Mouse (Mus musculus): Measurements from ENCODE around the gene Eef1akmt3. TPM values are rescaled to one million over a fixed set of nuclear protein-coding genes. Genes with fewer than 3 reads are reported as not detected.
A peak's percentile ranks its signal among the peaks of the same experiment; 100 is the strongest.

Gene Eef1akmt3
- polyA plus RNA-seq, 1 experiment from 2014 or later: 0.14 TPM

DNA sequence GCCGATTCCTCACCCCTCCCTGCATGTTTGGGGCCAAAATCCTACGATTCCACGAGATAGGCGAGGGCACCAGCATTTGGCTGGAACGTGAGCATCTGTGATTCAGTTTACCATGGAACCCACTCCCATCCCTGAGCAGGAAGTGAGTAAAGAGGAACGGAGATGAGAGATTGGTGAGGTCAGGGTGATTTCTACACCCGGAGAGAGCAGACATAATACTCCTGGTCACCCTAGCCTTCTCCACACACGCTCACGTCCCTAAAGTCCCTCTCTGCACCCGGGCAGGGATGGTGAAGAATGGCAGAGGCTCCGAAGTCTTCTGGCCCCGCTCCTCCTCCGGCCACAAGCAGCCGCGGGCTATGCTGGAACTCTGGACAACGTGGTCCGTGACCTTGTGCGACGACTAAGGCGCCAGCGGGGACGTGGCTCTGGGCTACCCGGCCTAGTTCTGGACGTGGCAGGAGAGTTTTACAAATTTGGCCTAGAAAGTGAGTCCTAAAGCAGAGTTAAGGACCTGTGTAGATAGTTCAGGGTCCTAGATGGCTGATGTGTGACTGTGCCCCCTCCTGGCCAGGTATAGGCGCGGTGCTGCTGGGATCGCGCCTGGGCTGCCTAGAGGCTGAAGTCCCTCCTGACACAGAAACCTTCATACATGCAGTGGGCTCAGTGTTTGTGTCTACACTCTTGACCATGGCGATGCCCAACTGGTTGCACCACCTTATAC, 8.2 kb upstream of the Eef1akmt3 start:
- peak overlapping the region; percentile 15; the same call in 1 of the 2 replicates for H3K4me3 ChIP-seq
- no peaks in the 10 kb centered on the region for H3K9me3 ChIP-seq (replicated peaks)
- no peak overlapping the region for H3K27ac ChIP-seq (ENCODE audit: poor library complexity, severe bottlenecking)
- H3K27me3 ChIP-seq (replicated peaks): peaks cover 65% of the 10 kb centered on the region
- H3K4me2 ChIP-seq: peak overlapping the region; percentile 42
- WGBS: 2% methylated on average over 29 of the region's 29 CpGs
- ATAC-seq (ENCODE audit: insufficient number of reproducible peaks, low FRiP score): no peak
- peaks cover 22% of the 10 kb centered on the region for H3K4me1 ChIP-seq (replicated peaks)
- peaks cover 11% of the 10 kb centered on the region for H3K36me3 ChIP-seq
- no peak overlapping the region for H3K9ac ChIP-seq

DNA sequence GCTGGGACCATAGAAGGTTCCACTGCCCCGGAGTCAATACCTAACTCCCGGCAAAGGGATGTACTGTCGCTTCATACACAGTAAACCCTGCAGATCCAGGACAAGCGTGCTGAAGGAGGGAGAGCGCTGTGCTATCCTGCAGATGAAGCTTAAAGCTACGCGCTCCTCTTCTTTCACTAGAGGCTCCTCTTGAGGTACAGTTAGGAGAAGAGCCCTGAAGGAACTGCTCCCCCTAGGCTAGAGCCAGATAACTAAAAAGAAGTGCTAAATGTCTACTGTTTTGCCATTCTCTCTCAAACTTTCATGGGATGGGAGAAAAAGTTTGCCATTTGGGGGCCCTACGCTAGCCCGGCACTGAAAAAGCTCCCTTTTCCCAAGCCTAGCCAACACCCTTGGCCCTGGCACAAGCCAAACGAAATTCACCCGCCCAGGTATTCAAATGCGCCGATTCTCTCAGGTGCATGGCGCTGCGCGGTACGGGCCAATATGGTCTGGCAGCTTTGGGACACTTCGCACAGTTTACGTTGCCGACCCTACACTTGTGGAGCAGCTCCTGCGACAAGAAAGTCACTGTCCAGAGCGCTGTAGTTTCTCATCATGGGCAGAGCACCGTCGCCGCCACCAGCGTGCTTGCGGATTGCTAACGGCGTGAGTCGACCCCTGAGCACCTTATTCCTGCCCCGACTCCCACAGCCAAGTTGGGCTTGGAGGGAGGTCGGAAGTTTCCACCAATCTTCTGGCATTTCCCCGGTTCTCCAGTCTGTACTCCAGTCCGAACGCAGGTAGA, 7.5 kb upstream of the Eef1akmt3 start:
- no peak overlapping the region for H3K27ac ChIP-seq (ENCODE audit: poor library complexity, severe bottlenecking)
- peak overlapping the region; percentile 15; the same call in 1 of the 2 replicates for H3K4me3 ChIP-seq
- H3K4me2 ChIP-seq: peak overlapping the region; percentile 42
- no peaks in the 10 kb centered on the region for H3K9me3 ChIP-seq (replicated peaks)
- ATAC-seq (ENCODE audit: insufficient number of reproducible peaks, low FRiP score): no peak
- H3K4me1 ChIP-seq (replicated peaks): peaks cover 22% of the 10 kb centered on the region
- H3K9ac ChIP-seq: no peak overlapping the region
- H3K27me3 ChIP-seq (replicated peaks): peaks cover 65% of the 10 kb centered on the region
- H3K36me3 ChIP-seq: peaks cover 17% of the 10 kb centered on the region
- WGBS: 4% methylated on average over 35 of the region's 35 CpGs

DNA sequence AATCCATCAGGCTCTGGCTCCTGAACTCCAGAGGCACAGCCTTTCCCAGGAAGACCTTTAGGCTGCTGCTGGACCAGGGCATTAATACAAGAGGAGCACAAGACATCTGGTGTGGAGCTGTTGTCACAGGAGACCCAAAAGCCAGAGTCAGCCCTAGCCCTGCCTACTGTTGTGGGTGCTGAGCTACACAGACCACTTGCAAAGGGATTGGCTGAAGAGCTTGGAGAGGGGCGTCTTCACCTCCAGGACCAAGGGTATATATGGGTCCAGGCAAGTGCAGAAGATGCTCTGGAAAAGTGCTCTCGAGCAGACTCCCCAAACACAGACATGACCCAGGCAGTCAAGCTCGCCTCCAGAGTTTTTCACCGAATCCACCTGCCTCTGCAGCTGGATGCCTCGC, 6.6 kb upstream of the Eef1akmt3 start, which contains the start of gene Cyp27b1:
Cyp27b1 (plus strand) TSS at position 297 of the 400 bp plus-strand sequence.
- no peak within 1 kb of the TSS for H3K27ac ChIP-seq (ENCODE audit: poor library complexity, severe bottlenecking)
- peaks cover 60% of the 10 kb centered on the region for H3K27me3 ChIP-seq (replicated peaks)
- WGBS: 35% methylated on average over 5 of the region's 5 CpGs
- H3K9me3 ChIP-seq (replicated peaks): no peaks in the 10 kb centered on the region
- peaks cover 22% of the 10 kb centered on the region for H3K36me3 ChIP-seq
- no peak for ATAC-seq (ENCODE audit: insufficient number of reproducible peaks, low FRiP score)
- peaks cover 22% of the 10 kb centered on the region for H3K4me1 ChIP-seq (replicated peaks)
- H3K9ac ChIP-seq: no peak within 1 kb of the TSS
- H3K4me3 ChIP-seq: 0 out of 2 replicates have a peak within 1 kb of the TSS, but pooled peaks have one; percentile 15
- peak within 1 kb of the TSS; percentile 42 for H3K4me2 ChIP-seq

DNA sequence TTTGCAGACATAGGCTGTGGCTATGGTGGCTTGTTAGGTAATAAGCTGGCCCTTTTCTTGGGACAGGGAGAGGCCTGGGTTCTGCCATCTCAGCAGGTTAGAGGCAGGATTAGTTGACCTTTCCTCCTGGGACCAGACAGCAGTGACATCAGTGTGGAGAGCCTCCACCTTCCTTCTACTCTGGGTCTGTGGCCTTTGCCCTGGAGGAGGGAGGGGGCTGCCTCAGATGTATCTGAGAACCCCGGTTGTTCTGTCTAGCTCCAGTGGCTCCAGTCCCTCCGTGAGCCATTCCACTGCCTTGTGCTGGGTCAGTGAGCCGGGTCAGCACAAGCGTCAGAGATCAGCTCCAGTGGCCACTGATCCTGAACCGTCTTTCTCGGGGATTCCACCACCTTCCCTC, 1.9 kb upstream of the Eef1akmt3 start:
- H3K4me1 ChIP-seq (replicated peaks): peaks cover 5% of the 10 kb centered on the region
- ATAC-seq (ENCODE audit: insufficient number of reproducible peaks, low FRiP score): no peak
- no peak overlapping the region for H3K9ac ChIP-seq
- no peak overlapping the region for H3K4me3 ChIP-seq
- H3K4me2 ChIP-seq: no peak overlapping the region
- H3K9me3 ChIP-seq (replicated peaks): no peaks in the 10 kb centered on the region
- H3K27ac ChIP-seq (ENCODE audit: poor library complexity, severe bottlenecking): no peak overlapping the region
- 90% methylated on average over 6 of the region's 6 CpGs for WGBS
- peaks cover 21% of the 10 kb centered on the region for H3K27me3 ChIP-seq (replicated peaks)
- peaks cover 22% of the 10 kb centered on the region for H3K36me3 ChIP-seq

DNA sequence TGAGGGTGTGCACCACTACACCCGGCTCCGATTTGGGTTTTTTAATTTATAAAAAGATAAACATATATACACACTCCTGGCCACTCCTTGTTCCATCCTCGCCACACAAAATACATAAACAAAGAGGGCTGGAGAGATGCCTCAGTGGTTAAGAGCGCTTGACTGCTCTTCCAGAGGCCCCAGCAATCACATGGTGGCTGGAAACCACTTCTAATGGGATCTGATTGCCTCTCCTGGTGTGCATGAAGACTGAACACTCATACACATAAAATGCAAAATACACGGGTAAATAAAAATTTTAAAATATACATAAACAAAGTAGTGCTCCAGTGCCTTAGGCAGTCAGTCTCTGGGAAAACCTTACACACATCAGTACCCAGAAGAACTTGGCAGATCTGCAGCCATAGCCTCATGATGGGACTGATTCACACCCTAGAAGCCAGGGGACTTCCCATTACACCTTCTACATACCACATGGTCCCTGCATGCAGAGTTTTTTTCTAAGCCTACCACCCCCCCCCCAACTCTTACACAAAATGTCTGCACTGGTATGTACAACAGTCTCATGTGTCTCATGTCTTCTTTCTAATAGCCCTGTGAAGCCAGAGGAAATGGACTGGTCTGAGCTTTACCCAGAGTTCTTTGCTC, 1.3 kb upstream of the Eef1akmt3 start:
- no peak for ATAC-seq (ENCODE audit: insufficient number of reproducible peaks, low FRiP score)
- Histone ChIP-seq H3K27me3 (replicated peaks) (peaks cover 19% of the 10 kb centered on the region), H3K27ac (ENCODE audit: poor library complexity, severe bottlenecking) (no peak overlapping the region), H3K4me2 (peak overlapping the region; percentile 98), H3K4me3 (peak overlapping the region; percentile 78), H3K4me1 (replicated peaks) (peaks cover 5% of the 10 kb centered on the region), H3K9ac (peak overlapping the region; percentile 77), H3K9me3 (replicated peaks) (no peaks in the 10 kb centered on the region), H3K36me3 (peaks cover 22% of the 10 kb centered on the region)
- 21% methylated on average over 5 of the region's 5 CpGs for WGBS

DNA sequence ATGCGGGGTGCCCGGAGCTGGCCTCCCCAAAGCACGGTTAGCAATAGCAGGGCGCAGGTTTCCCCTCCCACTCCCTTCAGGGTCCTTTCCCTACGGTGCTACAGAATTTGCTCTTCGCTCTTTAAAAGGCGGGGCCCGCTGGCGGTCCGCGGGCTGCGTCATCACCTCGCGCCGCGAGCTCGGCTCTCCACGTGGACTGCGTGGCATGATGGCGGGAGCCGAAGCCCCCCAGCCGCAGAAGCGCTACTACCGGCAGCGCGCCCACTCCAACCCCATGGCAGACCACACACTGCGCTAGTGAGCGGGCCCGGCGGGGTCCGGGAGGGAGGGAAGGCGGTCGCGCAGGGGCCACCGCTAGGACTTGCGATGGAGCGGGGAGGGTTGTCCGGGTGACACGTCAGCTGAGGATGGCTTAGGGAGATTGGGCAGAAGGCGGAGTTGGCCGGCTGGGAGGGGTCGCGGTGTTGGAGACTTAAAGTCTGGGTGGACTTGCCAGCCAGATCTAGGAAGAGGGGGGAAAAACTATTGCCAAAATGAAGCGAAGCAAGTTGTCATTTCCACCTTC, 543 bp upstream of the Eef1akmt3 start:
- Histone ChIP-seq H3K4me2 (peak overlapping the region; percentile 98), H3K4me3 (peak overlapping the region; percentile 78), H3K9ac (peak overlapping the region; percentile 77), H3K4me1 (replicated peaks) (peaks cover 5% of the 10 kb centered on the region), H3K27me3 (replicated peaks) (peaks cover 15% of the 10 kb centered on the region), H3K36me3 (peaks cover 22% of the 10 kb centered on the region), H3K27ac (ENCODE audit: poor library complexity, severe bottlenecking) (no peak overlapping the region), H3K9me3 (replicated peaks) (no peaks in the 10 kb centered on the region)
- under 1% methylated on average over 44 of the region's 44 CpGs for WGBS
- ATAC-seq (ENCODE audit: insufficient number of reproducible peaks, low FRiP score): peak; percentile 88

DNA sequence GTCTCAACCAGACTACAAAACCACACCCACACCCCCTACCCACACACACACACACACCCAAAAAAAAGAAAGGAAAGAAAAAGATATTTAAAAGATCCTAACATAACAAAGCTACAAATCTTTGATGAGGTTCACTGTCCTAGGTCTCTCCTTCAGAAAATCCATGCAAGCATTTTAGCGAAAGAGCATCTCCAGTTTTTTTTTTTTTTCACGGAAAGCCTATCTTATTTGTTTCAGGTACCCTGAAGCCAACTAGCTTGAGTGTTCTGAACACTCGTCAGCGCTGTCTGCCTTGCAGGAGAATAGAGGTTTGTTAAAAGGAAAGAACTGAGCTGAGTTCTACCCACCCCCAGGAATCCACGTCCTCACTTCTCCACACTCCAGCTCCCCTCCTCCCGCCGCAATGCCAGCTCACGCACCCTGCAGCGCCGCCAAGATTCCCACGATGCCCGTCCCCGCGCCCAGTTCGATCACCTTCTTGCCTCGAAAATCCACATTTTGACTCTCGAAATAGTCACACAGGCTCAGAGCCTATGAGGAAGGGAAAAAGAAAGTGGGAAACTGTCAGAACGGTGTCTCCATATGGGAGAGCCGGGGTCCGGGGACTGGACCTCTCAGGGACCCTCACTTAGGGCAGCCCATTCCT, 621 bp downstream of the Eef1akmt3 start:
- H3K27me3 ChIP-seq (replicated peaks): peaks cover 18% of the 10 kb centered on the region
- H3K9me3 ChIP-seq (replicated peaks): no peaks in the 10 kb centered on the region
- H3K36me3 ChIP-seq: peaks cover 18% of the 10 kb centered on the region
- 2% methylated on average over 20 of the region's 20 CpGs for WGBS
- H3K4me1 ChIP-seq (replicated peaks): peaks cover 5% of the 10 kb centered on the region
- H3K9ac ChIP-seq: peak overlapping the region; percentile 77
- peak overlapping the region; percentile 98 for H3K4me2 ChIP-seq
- H3K4me3 ChIP-seq: peak overlapping the region; percentile 78
- no peak overlapping the region for H3K27ac ChIP-seq (ENCODE audit: poor library complexity, severe bottlenecking)
- ATAC-seq (ENCODE audit: insufficient number of reproducible peaks, low FRiP score): no peak

DNA sequence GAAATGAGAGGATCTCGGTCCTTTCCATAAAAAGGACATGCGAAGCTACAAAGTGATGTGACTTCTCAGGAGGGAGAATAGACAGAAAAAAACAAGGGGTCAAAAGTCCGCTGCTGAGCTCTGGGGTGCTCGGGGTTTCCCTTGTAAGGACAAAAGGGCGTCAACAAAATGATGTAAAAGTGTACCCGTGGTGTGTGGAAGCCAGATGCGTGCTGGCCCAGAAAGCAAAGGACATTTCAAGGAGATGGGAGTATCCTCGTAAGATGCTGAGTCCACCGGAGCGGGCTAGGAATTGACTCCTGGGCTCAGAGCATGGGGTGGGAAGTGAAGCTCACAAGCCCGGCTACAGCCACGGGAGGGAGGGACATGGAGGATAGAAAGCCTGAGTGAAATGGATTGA, 3.7 kb downstream of the Eef1akmt3 start:
- Histone ChIP-seq H3K4me2 (no peak overlapping the region), H3K27ac (ENCODE audit: poor library complexity, severe bottlenecking) (no peak overlapping the region), H3K4me3 (no peak overlapping the region), H3K9ac (no peak overlapping the region), H3K9me3 (replicated peaks) (no peaks in the 10 kb centered on the region), H3K36me3 (no peaks in the 10 kb centered on the region), H3K27me3 (replicated peaks) (peaks cover 18% of the 10 kb centered on the region), H3K4me1 (replicated peaks) (peaks cover 3% of the 10 kb centered on the region)
- ATAC-seq (ENCODE audit: insufficient number of reproducible peaks, low FRiP score): no peak
- 73% methylated on average over 12 of the region's 12 CpGs for WGBS

DNA sequence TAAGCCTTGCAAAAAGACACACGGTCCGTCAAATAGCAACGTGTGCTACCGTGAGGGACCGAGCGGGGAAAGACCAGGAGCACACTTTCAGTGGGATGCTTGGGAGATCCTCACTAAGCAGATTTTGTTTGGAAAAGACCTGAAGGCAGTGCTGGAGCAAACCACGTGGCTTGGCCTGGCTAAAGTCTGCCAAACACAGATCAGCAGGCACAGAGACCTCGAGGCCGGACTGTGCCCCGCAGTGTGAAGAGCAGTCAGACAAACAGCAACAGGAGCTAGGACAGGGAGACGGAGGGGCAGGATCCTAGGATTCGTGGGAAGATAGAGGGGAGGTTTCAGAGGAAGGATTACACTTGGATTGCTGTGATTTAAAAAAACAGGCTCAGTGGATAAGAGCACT, 5.0 kb downstream of the Eef1akmt3 start:
- Histone ChIP-seq H3K9ac (no peak overlapping the region), H3K27me3 (replicated peaks) (peaks cover 18% of the 10 kb centered on the region), H3K4me2 (no peak overlapping the region), H3K9me3 (replicated peaks) (no peaks in the 10 kb centered on the region), H3K4me1 (replicated peaks) (no peaks in the 10 kb centered on the region; the same call in 1 of the 2 replicates), H3K4me3 (no peak overlapping the region), H3K36me3 (no peaks in the 10 kb centered on the region), H3K27ac (ENCODE audit: poor library complexity, severe bottlenecking) (no peak overlapping the region)
- no peak for ATAC-seq (ENCODE audit: insufficient number of reproducible peaks, low FRiP score)
- WGBS: 78% methylated on average over 12 of the region's 12 CpGs

DNA sequence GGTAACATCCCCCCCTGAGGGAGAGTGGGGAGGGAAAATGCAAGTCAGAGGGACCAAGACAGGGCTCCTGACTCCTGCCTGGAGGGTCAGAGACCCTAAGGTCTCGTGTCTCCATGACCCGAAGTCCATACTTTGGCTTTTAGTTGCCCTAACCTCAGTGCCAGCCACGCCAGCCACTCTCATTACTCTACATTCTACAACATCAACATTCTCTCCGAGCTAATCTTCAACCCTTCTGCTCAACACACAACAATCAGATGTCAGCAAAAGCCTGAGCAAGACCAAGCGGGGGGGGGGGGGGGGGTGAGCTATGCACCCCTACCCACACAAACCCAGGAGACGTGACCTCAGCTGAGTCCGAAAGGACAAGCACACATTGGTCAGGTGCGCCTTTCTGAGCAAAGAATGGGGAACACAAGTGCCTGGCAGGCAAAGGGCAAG, 8.0 kb downstream of the Eef1akmt3 start:
- Histone ChIP-seq H3K9ac (no peak overlapping the region), H3K4me2 (no peak overlapping the region), H3K27me3 (replicated peaks) (peaks cover 9% of the 10 kb centered on the region), H3K4me1 (replicated peaks) (peaks cover 10% of the 10 kb centered on the region; the same call in 1 of the 2 replicates), H3K9me3 (replicated peaks) (no peaks in the 10 kb centered on the region), H3K4me3 (no peak overlapping the region), H3K27ac (ENCODE audit: poor library complexity, severe bottlenecking) (no peak overlapping the region), H3K36me3 (peaks cover 7% of the 10 kb centered on the region)
- whole genome bisulfite sequencing: 82% methylated on average over 8 of the region's 8 CpGs
- no peak for ATAC-seq (ENCODE audit: insufficient number of reproducible peaks, low FRiP score)
